Mouse (Mus musculus) hindbrain, postnatal 0 days (tissue): ENCODE data around the gene Commd8. TPM values are rescaled to one million over a fixed set of nuclear protein-coding genes. Genes with fewer than 3 reads are reported as not detected.

Experiments
- ATAC-seq: fragments of 200-750 bp; cut with Nextera tagmentation; 2 replicates; pipeline ENCODE4 v1.8.0; 2017; ENCODE audit warnings: mild to moderate bottlenecking, moderate TSS enrichment, moderate library complexity
- DNase-seq: peaks from one replicate; pipeline ENCODE4 v3.0.0-alpha.2; 2015; ENCODE audit warnings: low spot score
- H3K27ac ChIP-seq: fragments of 300-500 bp; sonication (generic); 2 replicates; pipeline ENCODE4 v1.5.1; 2014; ENCODE audit warnings: mild to moderate bottlenecking
- H3K27me3 ChIP-seq: fragments of 300-500 bp; sonication (generic); 2 replicates; pipeline ENCODE4 v1.6.1; 2014; ENCODE audit warnings: low read length, mixed read lengths; ENCODE audit not compliant: insufficient read depth
- H3K36me3 ChIP-seq: fragments of 300-500 bp; sonication (generic); 2 replicates; pipeline ENCODE4 v1.6.1; 2014; ENCODE audit warnings: low read length, mixed read lengths; ENCODE audit not compliant: insufficient read depth
- H3K4me1 ChIP-seq: fragments of 300-500 bp; sonication (generic); 2 replicates; pipeline ENCODE4 v1.6.1; 2014; ENCODE audit warnings: antibody characterized with exemption, low read length, mixed read lengths; ENCODE audit not compliant: insufficient read depth
- H3K4me2 ChIP-seq: fragments of 300-500 bp; sonication (generic); 2 replicates; pipeline ENCODE4 v1.6.1; 2014; ENCODE audit warnings: low read depth, mild to moderate bottlenecking, low read length, moderate library complexity, mixed read lengths
- H3K4me3 ChIP-seq: fragments of 300-500 bp; sonication (generic); 2 replicates; pipeline ENCODE4 v1.5.1; 2014; ENCODE audit warnings: low read length
- H3K9ac ChIP-seq: fragments of 300-500 bp; sonication (generic); replicated peaks from 2 replicates; pipeline ENCODE4 v1.6.1; 2014; ENCODE audit warnings: mild to moderate bottlenecking, low read length, moderate library complexity, mixed read lengths
- H3K9me3 ChIP-seq: fragments of 300-500 bp; sonication (generic); 2 replicates; pipeline ENCODE4 v1.6.1; 2016; ENCODE audit warnings: low read length, mixed read lengths
- CTCF ChIP-seq: IDR thresholded peaks from 2 replicates; pipeline ENCODE4 v1.5.1; 2016; ENCODE audit warnings: antibody characterized with exemption, control low read depth, low read depth
- WGBS: fragments of 180-500 bp; shearing (Covaris S2); extraction: QIAGEN DNeasy Blood & Tissue Kit; methylation state at CpG from one replicate; pipeline ENCODE4 v1.1.7; 2014; 5-methylcytosine and 5-hydroxymethylcytosine counted together
- polyA plus RNA-seq: library from polyadenylated mRNA; unstranded; fragments of >200 nt; fragmentation: Nextera tagmentation; extraction: Ambion mirVana; gene quantifications from 2 replicates; pipeline ENCODE4 v1.2.1, GENCODE M21; 2015
- total RNA-seq: library from RNA; depleted of rRNA; stranded (reverse); fragments of >200 nt; gene quantifications from 2 replicates; pipeline ENCODE4 v1.2.3, GENCODE M21; 2014

Gene Commd8
- total and polyA plus RNA-seq, 2 experiments from 2014 or later, result 22.8 to 149 TPM

DNA sequence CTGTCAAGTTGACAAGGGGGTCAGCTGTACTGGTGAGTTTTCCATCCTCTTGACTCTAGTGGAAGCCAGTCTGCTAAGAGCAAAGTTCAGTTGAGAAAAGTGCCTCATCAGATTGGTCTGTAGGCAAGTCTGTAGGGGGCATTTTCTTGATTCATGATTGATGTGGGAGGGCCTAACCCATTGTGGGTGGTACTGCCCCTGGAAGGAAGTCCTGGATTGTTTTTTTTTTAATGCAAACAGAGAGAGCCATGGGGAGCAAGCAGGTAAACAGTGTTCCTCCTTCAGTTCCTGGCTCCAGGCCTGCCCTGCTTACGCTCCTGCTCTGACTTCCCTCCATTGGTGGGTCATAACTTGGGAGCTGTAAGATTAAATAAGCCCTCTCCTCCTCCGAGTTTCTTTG, 34.1 kb downstream of the Commd8 start:
- no peaks in the 10 kb centered on the region for H3K9me3 ChIP-seq
- WGBS, result 65% methylated on average over 2 of the region's 2 CpGs
- no peaks in the 10 kb centered on the region for H3K4me1 ChIP-seq
- no peak for TF ChIP-seq CTCF
- no peak for DNase-seq
- no peak overlapping the region for H3K4me3 ChIP-seq
- no peak overlapping the region for H3K4me2 ChIP-seq
- H3K9ac ChIP-seq, result no peak overlapping the region
- no peak for ATAC-seq
- no peaks in the 10 kb centered on the region for H3K36me3 ChIP-seq
- H3K27ac ChIP-seq, result no peak overlapping the region
- H3K27me3 ChIP-seq, result no peaks in the 10 kb centered on the region

DNA sequence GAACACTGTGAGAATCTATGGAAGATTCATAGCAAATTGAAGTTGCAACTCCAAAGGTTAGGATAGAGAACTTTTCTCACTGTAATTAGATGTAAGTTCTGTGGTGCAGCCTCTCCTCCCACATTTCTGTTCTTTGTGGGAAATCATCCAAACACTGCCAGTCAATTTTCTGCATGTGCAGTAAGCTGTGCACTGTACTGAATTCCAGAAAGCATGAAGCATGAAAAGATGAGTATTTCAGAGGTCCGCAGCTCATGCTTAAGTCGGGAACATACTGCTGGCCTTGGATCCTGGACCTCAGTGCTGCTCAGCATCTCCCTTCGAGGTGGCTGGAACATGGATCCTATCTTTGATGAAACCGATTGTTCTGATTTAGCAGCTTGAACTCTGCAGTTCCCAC, 41.3 kb downstream of the Commd8 start:
- H3K9me3 ChIP-seq, result no peaks in the 10 kb centered on the region
- H3K4me1 ChIP-seq, result no peaks in the 10 kb centered on the region
- H3K36me3 ChIP-seq, result no peaks in the 10 kb centered on the region
- no peak for ATAC-seq
- DNase-seq, result no peak
- TF ChIP-seq CTCF, result no peak
- no peak overlapping the region for H3K4me2 ChIP-seq
- no peak overlapping the region for H3K9ac ChIP-seq
- H3K4me3 ChIP-seq, result no peak overlapping the region
- no peaks in the 10 kb centered on the region for H3K27me3 ChIP-seq
- WGBS, result 80% methylated on average over 4 of the region's 4 CpGs
- no peak overlapping the region for H3K27ac ChIP-seq

DNA sequence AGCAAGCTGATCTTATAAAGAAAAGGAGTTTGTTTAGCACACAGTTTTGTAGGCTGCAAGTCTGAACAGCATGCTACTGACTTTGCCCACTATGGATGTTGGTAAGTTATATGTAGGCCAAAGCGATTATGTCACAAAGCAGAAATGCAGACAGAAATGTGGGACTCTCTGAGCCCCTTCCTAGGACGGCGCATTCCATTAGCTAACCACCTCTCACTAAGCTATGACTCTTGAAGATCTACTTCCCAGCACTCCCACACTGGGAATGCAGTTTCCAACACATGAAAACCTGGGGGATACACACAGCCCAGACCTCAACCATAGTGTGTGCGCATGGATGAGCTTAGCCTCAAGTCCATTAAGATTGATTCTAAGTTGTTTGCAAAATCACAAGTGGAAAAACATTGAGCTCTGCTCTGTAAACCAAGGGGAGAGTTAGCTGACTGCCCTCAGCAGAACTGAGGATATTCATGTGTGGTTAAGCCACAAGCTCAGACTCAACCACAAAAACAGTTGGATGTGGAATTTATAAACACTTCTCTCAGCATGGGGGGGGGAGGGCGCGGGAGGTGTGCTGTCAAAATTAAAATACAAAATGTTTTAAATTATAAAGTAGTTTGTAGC, 45.5 kb downstream of the Commd8 start:
- no peak for TF ChIP-seq CTCF
- H3K4me1 ChIP-seq, result no peaks in the 10 kb centered on the region
- ATAC-seq (no peak), DNase-seq (no peak)
- H3K27me3 ChIP-seq, result no peaks in the 10 kb centered on the region
- 90% methylated on average over 6 of the region's 6 CpGs for WGBS
- H3K4me3 ChIP-seq, result no peak overlapping the region
- no peak overlapping the region for H3K9ac ChIP-seq
- no peak overlapping the region for H3K27ac ChIP-seq
- H3K36me3 ChIP-seq, result no peaks in the 10 kb centered on the region
- no peak overlapping the region for H3K4me2 ChIP-seq
- H3K9me3 ChIP-seq, result no peaks in the 10 kb centered on the region
